Mouse (Mus musculus) limb, embryonic 12.5 days (tissue): ENCODE measurements at regions not wholly inside any gene's neighbourhood (a gene's known extent, or its start where the extent isn't known, plus 50 kb on each side); places are given as distances from the start of the nearest gene placed in this dataset.

ENCODE experiments used
- ATAC-seq: fragments of 200-750 bp; cut with Nextera tagmentation; 2 replicates; pipeline ENCODE4 v1.8.0; 2017; ENCODE audit warnings: low read depth, moderate TSS enrichment; ENCODE audit not compliant: insufficient number of reproducible peaks, insufficient read depth, low FRiP score, low TSS enrichment
- H3K27ac ChIP-seq: fragments of 300-500 bp; sonication (generic); 2 replicates; pipeline ENCODE4 v1.5.1; 2016; ENCODE audit warnings: mild to moderate bottlenecking, moderate library complexity
- H3K27me3 ChIP-seq: fragments of 300-500 bp; sonication (generic); 2 replicates; pipeline ENCODE4 v1.6.1; 2016; ENCODE audit warnings: mild to moderate bottlenecking, moderate library complexity
- H3K36me3 ChIP-seq: fragments of 300-500 bp; sonication (generic); 2 replicates; pipeline ENCODE4 v1.6.1; 2016; ENCODE audit warnings: mild to moderate bottlenecking, moderate library complexity
- H3K4me1 ChIP-seq: fragments of 300-500 bp; sonication (generic); replicated peaks from 2 replicates; pipeline ENCODE4 v1.6.1; 2016
- H3K4me2 ChIP-seq: fragments of 300-500 bp; sonication (generic); 2 replicates; pipeline ENCODE4 v1.6.1; 2016; ENCODE audit warnings: mild to moderate bottlenecking, moderate library complexity
- H3K4me3 ChIP-seq: fragments of 300-500 bp; sonication (generic); replicated peaks from 2 replicates; pipeline ENCODE4 v1.5.1; 2016; ENCODE audit warnings: mild to moderate bottlenecking
- H3K9ac ChIP-seq: fragments of 300-500 bp; sonication (generic); replicated peaks from 2 replicates; pipeline ENCODE4 v1.6.1; 2016; ENCODE audit warnings: mild to moderate bottlenecking, moderate library complexity
- H3K9me3 ChIP-seq: fragments of 300-500 bp; sonication (generic); 2 replicates; pipeline ENCODE4 v1.6.1; 2016; ENCODE audit warnings: mild to moderate bottlenecking, moderate library complexity
- WGBS: fragments of 180-500 bp; shearing (Covaris S2); methylation state at CpG from one replicate; pipeline ENCODE4 v1.1.7; 2016; 5-methylcytosine and 5-hydroxymethylcytosine counted together

DNA sequence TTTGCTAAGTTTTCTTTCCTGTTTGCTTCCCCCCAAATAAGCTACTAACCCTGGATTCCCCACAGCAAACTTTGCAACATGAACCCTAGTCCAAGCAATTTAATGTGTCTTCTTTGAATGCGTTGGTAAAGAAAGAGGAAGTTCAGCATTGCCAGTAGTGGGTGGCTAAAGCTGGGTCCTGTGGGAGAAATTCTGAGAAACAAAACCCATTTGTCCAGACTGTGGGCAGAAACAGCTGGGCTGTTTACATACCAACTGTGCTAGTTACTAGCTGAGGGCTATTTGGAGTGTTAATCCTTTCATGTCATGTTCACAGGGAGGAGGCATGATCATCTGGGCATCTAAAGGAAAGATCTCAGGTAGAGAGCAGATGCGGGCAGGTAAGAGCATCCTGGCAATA, 51.8 kb upstream of the 1190002N15Rik start:
- Histone ChIP-seq H3K4me3 (no peak overlapping the region), H3K9ac (no peak overlapping the region), H3K4me2 (no peak overlapping the region), H3K27ac (no peak overlapping the region), H3K9me3 (no peaks in the 10 kb centered on the region), H3K36me3 (no peaks in the 10 kb centered on the region), H3K27me3 (no peaks in the 10 kb centered on the region), H3K4me1 (no peaks in the 10 kb centered on the region)
- ATAC-seq, result no peak
- WGBS, result 86% methylated on average over 2 of the region's 2 CpGs

- Histone ChIP-seq H3K4me2 (no peak overlapping the region), H3K4me1 (peaks cover 19% of the 10 kb centered on the region), H3K9me3 (no peaks in the 10 kb centered on the region), H3K27me3 (no peaks in the 10 kb centered on the region), H3K27ac (no peak overlapping the region), H3K36me3 (no peaks in the 10 kb centered on the region), H3K4me3 (no peak overlapping the region), H3K9ac (no peak overlapping the region)
- ATAC-seq, result no peak
- 88% methylated on average over 2 of the region's 2 CpGs for WGBS
Measured at GRCm38 (mm10) chr9:94604993-94605392, 64.7 kb upstream of the Slc9a9 start.

DNA sequence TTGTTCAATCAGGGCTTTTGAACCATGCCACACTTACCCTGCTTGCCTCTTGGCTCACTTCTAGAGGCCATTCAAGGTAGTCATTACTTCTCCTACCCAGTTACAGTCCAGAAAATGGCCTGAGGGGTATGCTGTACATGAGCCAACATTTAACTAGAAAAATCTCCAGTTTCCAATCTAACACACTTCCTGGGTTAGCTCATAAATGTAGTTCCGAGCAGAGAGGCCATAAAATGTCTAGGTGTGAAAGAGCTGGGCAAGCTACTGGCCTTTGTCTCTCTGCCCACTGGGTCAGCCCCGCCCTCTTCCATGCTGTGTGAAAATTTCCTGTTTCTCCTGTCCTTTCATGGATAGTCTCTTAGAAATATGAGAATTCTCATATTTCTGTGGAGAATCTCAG, 63.3 kb upstream of the Slc9a9 start:
- no peak overlapping the region for H3K4me3 ChIP-seq
- no peak overlapping the region for H3K4me2 ChIP-seq
- H3K9ac ChIP-seq, result no peak overlapping the region
- H3K4me1 ChIP-seq, result peaks cover 19% of the 10 kb centered on the region
- no peaks in the 10 kb centered on the region for H3K9me3 ChIP-seq
- no peaks in the 10 kb centered on the region for H3K36me3 ChIP-seq
- peak; percentile 83 for ATAC-seq
- H3K27me3 ChIP-seq, result no peaks in the 10 kb centered on the region
- 0 out of 2 replicates have a peak overlapping the region, but pooled peaks have one; percentile 17 for H3K27ac ChIP-seq
- WGBS, result 30% methylated on average over 2 of the region's 2 CpGs

DNA sequence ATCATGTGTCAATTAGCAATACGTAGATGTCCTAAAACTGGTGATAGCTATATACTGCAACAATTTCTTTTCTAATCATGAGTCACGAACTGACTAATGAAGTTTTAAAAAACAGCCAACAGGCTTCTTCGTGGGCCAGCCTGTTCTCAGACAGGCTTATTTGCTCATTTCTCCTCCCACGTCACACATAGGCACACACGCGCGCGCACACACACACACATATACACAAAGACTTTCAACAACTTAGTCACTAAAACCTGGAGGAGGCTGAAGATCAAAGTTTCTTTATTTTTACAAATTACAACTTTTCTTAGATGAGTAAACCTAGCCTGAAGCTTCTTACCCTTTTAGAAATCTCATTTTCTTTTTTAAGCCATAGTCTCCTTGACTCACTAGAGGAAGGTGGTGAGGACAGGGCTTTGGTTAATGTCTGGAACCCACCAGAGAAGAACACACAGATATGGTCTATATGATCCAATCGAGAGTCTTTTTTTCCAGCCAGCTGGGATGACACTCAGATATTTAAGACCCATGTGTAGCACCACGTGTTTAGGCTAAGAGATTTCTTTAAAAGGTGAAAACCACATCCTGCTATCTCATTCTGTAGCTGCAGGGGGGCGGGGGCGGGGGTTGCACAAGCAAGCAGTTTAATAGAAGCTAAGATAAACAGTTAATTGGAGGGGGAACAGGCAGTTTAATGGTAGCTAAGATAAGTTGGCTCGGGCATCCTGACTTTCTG, 62.5 kb upstream of the Slc9a9 start:
- ATAC-seq, result no peak
- Histone ChIP-seq H3K27ac (no peak overlapping the region), H3K36me3 (no peaks in the 10 kb centered on the region), H3K4me1 (peaks cover 19% of the 10 kb centered on the region), H3K4me2 (no peak overlapping the region), H3K27me3 (no peaks in the 10 kb centered on the region), H3K9me3 (no peaks in the 10 kb centered on the region), H3K9ac (no peak overlapping the region), H3K4me3 (no peak overlapping the region)
- WGBS, result 68% methylated on average over 13 of the region's 13 CpGs

DNA sequence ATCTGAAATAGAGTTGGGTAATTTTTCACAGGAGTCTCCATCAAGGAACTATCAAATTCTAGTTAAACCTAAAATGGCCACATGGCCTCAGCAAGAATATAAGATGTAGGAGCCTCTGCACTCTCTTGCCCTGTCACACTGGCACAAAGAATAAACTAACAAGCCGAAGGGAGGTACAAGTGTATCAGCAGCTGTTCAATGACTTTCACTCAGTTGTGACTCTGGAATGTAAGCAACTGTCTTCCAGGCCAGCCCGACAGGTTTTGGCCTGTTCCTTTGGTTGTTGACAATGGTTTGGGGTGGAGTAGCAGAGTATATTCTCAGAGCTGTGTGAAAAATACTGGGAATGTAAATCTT, 62.0 kb upstream of the Slc9a9 start:
- Histone ChIP-seq H3K27me3 (no peaks in the 10 kb centered on the region), H3K27ac (no peak overlapping the region), H3K4me3 (no peak overlapping the region), H3K4me1 (peaks cover 19% of the 10 kb centered on the region), H3K9me3 (no peaks in the 10 kb centered on the region), H3K4me2 (no peak overlapping the region), H3K36me3 (no peaks in the 10 kb centered on the region), H3K9ac (no peak overlapping the region)
- 62% methylated on average over 2 of the region's 2 CpGs for WGBS
- ATAC-seq, result no peak

GRCm38 (mm10) chr9:94610101-94610500, 59.6 kb upstream of the Slc9a9 start:
- ATAC-seq, result no peak
- 67% methylated on average over 3 of the region's 3 CpGs for WGBS
- H3K36me3 ChIP-seq, result no peaks in the 10 kb centered on the region

GRCm38 (mm10) chr9:94610600-94611337, 58.9 kb upstream of the Slc9a9 start:
- no peak overlapping the region for H3K9ac ChIP-seq
- H3K27me3 ChIP-seq, result no peaks in the 10 kb centered on the region
- no peak for ATAC-seq
- no peak overlapping the region for H3K27ac ChIP-seq
- H3K36me3 ChIP-seq, result no peaks in the 10 kb centered on the region
- 77% methylated on average over 5 of the region's 5 CpGs for WGBS
- H3K4me3 ChIP-seq, result no peak overlapping the region
- no peaks in the 10 kb centered on the region for H3K9me3 ChIP-seq
- no peak overlapping the region for H3K4me2 ChIP-seq
- H3K4me1 ChIP-seq, result peaks cover 17% of the 10 kb centered on the region

More at GRCm38 (mm10) chr9:94610101-94610500, 59.6 kb upstream of the Slc9a9 start:
- no peak overlapping the region for H3K27ac ChIP-seq
- H3K4me3 ChIP-seq, result no peak overlapping the region
- H3K9ac ChIP-seq, result no peak overlapping the region
- H3K4me2 ChIP-seq, result no peak overlapping the region
- no peaks in the 10 kb centered on the region for H3K27me3 ChIP-seq
- no peaks in the 10 kb centered on the region for H3K9me3 ChIP-seq
- H3K4me1 ChIP-seq, result peaks cover 19% of the 10 kb centered on the region

DNA sequence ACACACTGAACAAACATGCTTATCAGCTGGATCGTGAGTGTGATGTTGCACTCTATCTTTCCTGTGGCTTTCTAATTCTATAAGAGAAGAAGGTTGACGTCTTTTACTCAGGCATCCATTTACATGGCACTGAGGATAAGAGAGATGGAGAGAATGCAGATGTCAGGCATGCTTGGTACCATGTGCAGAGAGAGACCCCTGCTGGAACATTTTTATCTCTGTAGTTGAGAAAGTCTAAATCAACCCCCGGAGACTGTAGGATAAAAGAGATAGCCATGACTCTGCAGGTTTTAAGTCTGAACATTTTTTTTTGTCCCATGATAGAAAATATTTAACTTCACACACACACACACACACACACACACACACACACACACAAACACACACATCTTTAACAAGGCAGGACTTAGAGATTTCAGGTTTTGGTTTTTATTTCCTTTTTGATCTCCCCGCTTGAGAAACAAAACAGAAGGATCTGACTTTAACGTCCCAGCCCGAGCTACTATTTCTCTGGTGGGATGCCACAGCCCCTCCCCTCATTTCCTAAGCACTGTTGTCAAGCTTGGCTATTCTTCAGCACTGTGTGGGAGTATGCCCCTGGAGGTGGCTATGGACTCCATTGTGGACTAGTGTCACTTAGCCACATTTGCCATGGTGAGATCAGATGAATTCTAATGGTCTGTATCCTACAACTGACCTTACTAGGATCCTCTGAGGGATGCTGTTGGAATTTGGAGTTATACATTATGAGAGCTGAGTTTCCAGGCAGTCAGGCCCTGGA, 55.6 kb upstream of the Slc9a9 start:
- Histone ChIP-seq H3K27me3 (no peaks in the 10 kb centered on the region), H3K36me3 (no peaks in the 10 kb centered on the region), H3K9me3 (no peaks in the 10 kb centered on the region), H3K27ac (no peak overlapping the region), H3K4me2 (no peak overlapping the region), H3K4me3 (no peak overlapping the region), H3K4me1 (0 out of 2 replicates have a peak, but pooled peaks cover 3% of the 10 kb centered on the region), H3K9ac (no peak overlapping the region)
- no peak for ATAC-seq
- WGBS, result 48% methylated on average over 6 of the region's 6 CpGs

DNA sequence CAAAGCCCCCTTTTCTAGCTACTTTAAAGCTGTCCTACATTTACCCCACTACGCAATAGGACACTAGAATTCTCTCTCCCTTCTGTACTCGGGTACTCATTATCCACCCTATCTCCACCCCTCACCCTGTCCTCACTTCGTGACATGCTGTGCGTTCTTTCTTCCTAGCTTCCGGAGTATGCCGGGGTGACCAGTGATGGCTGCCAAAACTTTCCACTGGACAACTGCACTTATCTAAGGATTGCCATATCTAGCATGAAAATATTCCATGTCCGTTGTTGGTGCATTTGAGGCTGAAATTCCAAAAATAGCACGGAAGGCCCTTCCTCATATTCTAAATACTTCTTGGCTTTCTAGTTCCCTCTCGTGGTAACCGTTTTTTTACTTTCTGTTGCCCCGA, 54.5 kb upstream of the Slc9a9 start:
- Histone ChIP-seq H3K4me3 (no peak overlapping the region), H3K4me2 (no peak overlapping the region), H3K27me3 (no peaks in the 10 kb centered on the region), H3K9ac (no peak overlapping the region), H3K4me1 (0 out of 2 replicates have a peak, but pooled peaks cover 3% of the 10 kb centered on the region), H3K9me3 (no peaks in the 10 kb centered on the region), H3K27ac (no peak overlapping the region), H3K36me3 (no peaks in the 10 kb centered on the region)
- ATAC-seq, result no peak
- WGBS, result 87% methylated on average over 11 of the region's 11 CpGs

DNA sequence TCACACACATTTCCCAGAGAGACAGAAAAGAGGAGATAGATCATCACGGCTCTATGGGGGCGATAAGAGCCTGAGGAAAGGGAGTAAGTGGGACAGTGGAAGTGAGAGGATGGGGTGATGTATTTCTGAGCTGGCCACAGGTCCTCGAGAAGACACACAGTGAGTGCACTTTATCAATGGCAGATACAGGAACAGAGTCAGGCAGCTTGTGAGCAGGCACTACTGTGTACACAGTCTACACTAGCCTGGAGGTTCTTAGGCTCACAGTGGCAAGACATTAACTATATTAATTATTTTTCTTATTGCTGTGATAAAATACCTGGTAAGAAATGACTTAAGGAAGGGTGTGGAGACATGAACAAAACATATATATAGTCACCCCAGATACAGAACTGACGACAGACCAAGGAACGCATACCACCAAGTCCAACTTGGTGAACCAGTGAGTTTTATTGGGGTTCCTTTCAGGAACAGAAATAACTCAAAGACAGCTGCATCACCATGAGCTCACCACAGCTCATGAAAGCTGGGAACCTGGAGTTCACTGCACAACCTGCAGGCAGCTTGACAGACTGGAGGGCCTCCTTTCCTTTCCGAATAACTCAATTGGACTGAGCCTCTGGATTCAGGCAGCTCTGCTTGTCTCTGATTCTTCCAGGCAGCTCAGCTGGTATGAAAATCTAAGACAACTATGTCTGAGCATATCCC, 51.5 kb upstream of the Slc9a9 start:
- no peak for ATAC-seq
- H3K9me3 ChIP-seq, result no peaks in the 10 kb centered on the region
- no peak overlapping the region for H3K4me2 ChIP-seq
- no peak overlapping the region for H3K27ac ChIP-seq
- H3K4me1 ChIP-seq, result 0 out of 2 replicates have a peak, but pooled peaks cover 3% of the 10 kb centered on the region
- H3K4me3 ChIP-seq, result no peak overlapping the region
- no peaks in the 10 kb centered on the region for H3K27me3 ChIP-seq
- H3K9ac ChIP-seq, result no peak overlapping the region
- 78% methylated on average over 6 of the region's 6 CpGs for WGBS
- H3K36me3 ChIP-seq, result no peaks in the 10 kb centered on the region
